Mouse (Mus musculus) lung, postnatal 25 days (tissue): Measurements from ENCODE around the gene Rtp2.

ENCODE experiments used
- DNase-seq: peaks from one replicate; pipeline ENCODE4 v3.0.0; 2022; ENCODE audit warnings: low spot score

The Rtp2 gene

DNA sequence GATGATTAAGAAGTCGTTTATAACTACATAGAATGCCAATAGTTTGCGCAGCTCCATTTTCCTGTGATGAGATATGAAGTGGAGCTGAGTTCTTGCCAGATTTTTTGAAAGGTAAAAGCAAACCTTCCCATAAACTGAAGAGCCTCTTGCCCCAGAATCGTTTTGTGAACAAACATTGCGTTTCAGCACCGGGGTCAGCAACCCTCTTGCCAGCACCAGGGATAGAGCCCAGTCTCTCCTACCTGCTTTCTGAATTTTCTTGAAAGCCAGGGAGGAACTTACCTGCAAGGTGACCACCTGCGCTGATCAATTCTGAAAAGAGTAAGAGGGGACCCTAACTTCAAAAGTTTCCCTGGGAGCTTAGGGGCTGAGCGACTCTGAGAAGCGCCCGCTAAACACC is 42.0 kb downstream of the Rtp2 start:
- DNase-seq: no peak

- DNase-seq: no peak
Observed at GRCm38 (mm10) chr16:23887910-23888579, 44.1 kb downstream of the Rtp2 start.

DNA sequence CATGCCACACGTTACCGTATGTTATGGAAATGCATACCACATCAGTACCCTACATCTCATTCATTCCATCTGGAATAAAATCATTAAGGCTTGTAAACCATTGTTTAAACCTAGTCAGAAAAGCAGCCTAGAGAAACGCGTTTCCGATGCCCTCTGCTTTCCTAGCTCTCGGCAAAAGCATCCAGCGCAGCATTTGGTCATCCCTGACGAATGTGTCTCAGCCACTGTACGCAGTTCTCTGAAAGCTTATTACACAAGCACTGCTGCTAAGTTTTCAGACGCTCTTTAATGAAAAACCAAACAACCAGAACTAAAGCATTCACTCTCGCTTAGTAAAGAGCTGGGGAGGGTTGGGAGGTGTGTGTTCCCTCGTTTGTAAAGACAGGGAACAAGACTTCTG is 47.1 kb downstream of the Rtp2 start:
- DNase-seq: no peak
